Mouse (Mus musculus) cortical plate, adult 2 months (tissue): Measurements from ENCODE around the gene Olfr1153. TPM values are rescaled to one million over a fixed set of nuclear protein-coding genes. Genes with fewer than 3 reads are reported as not detected.

Source experiments
- H3K27ac ChIP-seq: fragments of 200-500 bp; 2 replicates; pipeline ENCODE4 v1.5.1; 2012; ENCODE audit warnings: low read length, control low read depth, inconsistent platforms; ENCODE audit not compliant: insufficient read depth
- H3K4me1 ChIP-seq: fragments of 200-500 bp; 2 replicates; pipeline ENCODE4 v1.6.1; 2011; ENCODE audit warnings: low read length; ENCODE audit not compliant: control insufficient read depth, insufficient read depth
- H3K4me3 ChIP-seq: fragments of 200-500 bp; 2 replicates; pipeline ENCODE4 v1.5.1; 2011; ENCODE audit warnings: mild to moderate bottlenecking, low read length, control low read depth; ENCODE audit not compliant: insufficient read depth
- CTCF ChIP-seq: fragments of 200-500 bp; IDR thresholded peaks from 2 replicates; pipeline ENCODE4 v1.5.1; 2011; ENCODE audit warnings: mild to moderate bottlenecking, control low read depth, low read length; ENCODE audit not compliant: insufficient read depth; ENCODE audit errors: extremely low read depth
- POLR2A ChIP-seq: fragments of 200-500 bp; IDR thresholded peaks from 2 replicates; pipeline ENCODE4 v1.6.1; 2011; ENCODE audit warnings: mild to moderate bottlenecking, low read length, control low read depth; ENCODE audit not compliant: insufficient read depth; ENCODE audit errors: extremely low read depth
- polyA plus RNA-seq: library from polyadenylated mRNA; depleted of rRNA; stranded (reverse); fragments of >200 nt; gene quantifications from 2 replicates; pipeline ENCODE4 v1.2.3, GENCODE M21; 2012; rRNA removed

Gene Olfr1153
- not detected in 2 replicates for polyA plus RNA-seq

DNA sequence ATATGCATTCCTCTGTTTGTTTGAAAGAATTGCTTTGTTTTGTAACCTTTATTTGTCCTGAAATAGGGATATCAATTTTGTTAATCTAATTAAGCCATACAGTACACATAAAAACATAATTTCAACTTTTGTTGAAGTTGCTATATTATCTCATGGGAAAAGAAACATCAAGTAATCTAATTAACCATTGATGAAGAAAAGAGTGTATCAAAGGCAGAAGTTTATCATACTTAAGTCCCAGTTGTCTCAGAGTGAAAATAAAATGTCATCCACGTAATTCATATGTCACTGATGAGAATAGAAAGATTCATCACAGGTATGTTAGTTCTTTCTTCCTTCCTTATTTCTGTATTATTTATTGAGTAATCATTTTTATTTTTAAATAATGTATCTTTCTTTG is at the start of gene Olfr1153:
Gene Olfr1153, plus strand, starts transcription at position 301 of the 400 bp plus-strand sequence.
- H3K4me3 ChIP-seq = no peak within 1 kb of the TSS
- no peaks in the 10 kb centered on the region for H3K4me1 ChIP-seq

DNA sequence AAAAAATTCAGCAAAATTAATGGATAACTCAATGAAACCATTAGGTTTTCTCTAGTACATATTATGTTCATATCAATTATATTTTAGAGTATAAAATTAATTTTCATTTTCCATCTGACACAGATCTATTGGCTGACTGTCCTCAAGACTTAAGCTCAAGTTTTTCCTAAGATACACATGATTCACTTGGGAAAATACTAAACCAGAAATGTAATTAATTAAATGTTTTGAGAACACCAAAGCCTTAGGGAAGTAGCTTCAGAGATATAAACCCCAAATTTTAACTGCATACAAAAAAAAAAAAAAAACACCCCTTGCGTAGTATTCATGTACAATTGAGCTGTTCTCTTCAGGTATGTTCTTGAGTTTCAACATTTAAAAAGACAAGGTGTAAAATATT is 39.2 kb upstream of the Olfr1153 start, which contains the start of gene Olfr1151:
Gene Olfr1151, plus strand, starts transcription at position 301 of the 400 bp plus-strand sequence.
- no peak within 1 kb of the TSS for H3K4me3 ChIP-seq
- no peaks in the 10 kb centered on the region for H3K4me1 ChIP-seq
- H3K27ac ChIP-seq = no peak within 1 kb of the TSS
- TF ChIP-seq POLR2A = no peak
- TF ChIP-seq CTCF = no peak

More for the DNA sequence above, at the start of gene Olfr1153:
- H3K27ac ChIP-seq = no peak within 1 kb of the TSS
- TF ChIP-seq POLR2A (no peak), CTCF (no peak)

DNA sequence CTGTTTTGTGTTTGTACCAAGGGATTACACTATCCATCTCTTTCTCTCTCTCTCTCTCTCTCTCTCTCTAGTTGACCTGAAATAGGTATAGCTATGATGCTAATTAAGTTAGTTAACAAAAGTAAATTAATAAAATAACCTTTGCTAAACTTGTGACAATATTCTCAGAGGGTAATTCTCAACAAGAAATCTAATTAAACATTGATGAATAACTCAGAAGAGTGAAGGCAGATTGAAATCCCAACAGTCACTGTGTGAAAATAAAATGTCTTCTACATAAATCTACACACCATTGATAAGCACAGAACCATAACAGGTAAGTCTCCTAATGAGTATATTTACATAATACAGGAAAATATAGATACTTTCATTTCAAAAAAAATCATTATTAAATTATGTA is 28.6 kb upstream of the Olfr1153 start, which contains the start of gene Olfr1152:
Gene Olfr1152, plus strand, starts transcription at position 301 of the 400 bp plus-strand sequence.
- Histone ChIP-seq H3K4me1 (no peaks in the 10 kb centered on the region), H3K27ac (no peak within 1 kb of the TSS), H3K4me3 (no peak within 1 kb of the TSS)
- TF ChIP-seq POLR2A (no peak), CTCF (no peak)

DNA sequence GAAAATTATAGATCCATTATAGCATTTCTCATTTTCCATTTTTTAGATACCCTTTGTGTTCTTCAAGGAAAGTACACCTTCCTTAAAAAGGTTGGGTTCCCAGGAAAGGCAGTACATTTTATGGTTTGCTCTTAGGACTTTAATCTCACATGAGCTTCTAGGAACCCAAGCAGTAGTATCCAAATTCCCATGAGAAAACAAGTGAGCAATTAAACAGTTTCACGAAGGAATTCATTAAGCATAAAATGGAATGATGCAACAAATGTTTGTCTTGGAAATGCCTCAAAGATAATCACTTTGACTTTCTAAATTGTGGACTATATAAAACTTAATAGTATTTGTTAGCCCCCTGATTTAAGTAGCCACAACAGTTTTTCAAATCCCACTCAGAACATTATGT is 10.3 kb downstream of the Olfr1153 start, which contains the start of gene Olfr1154:
Gene Olfr1154, minus strand, starts transcription at position 101 of the 400 bp plus-strand sequence.
- TF ChIP-seq POLR2A (no peak), CTCF (no peak)
- no peak within 1 kb of the TSS for H3K4me3 ChIP-seq
- no peak within 1 kb of the TSS for H3K27ac ChIP-seq
- H3K4me1 ChIP-seq = no peaks in the 10 kb centered on the region

DNA sequence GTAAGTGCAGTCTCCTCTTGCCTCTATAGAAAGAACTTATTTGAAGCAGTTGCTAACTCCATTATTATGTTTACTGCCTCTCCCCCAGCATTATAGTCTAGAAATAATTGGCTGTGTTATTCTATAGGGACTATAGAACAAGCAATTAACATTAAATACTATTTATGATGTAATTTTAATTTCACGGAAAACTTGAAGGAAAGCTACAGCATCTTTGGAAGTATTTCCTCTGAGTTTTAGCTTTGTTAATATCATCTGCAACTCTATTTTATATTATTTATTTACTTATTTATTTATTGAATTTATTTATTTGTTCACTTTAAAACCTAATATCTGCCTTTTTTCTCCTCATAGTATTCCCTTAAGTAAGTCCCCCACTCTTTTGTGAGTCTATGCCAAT is 50.3 kb downstream of the Olfr1153 start, which contains the start of gene Olfr1155:
Gene Olfr1155, minus strand, starts transcription at position 101 of the 400 bp plus-strand sequence.
- H3K4me1 ChIP-seq = no peaks in the 10 kb centered on the region
- no peak within 1 kb of the TSS for H3K27ac ChIP-seq
- TF ChIP-seq POLR2A (no peak), CTCF (no peak)
- H3K4me3 ChIP-seq = no peak within 1 kb of the TSS

Other genes with a start within 250 kb of the Olfr1153 start
- not detected in 2 replicates for gene Olfr1133, start 247.6 kb upstream of the Olfr1153 start, polyA plus RNA-seq
- gene Olfr1134, start 236.5 kb upstream of the Olfr1153 start, polyA plus RNA-seq = not detected in 2 replicates
- gene Olfr1135, start 221.3 kb upstream of the Olfr1153 start, polyA plus RNA-seq = not detected in 2 replicates
- gene Olfr1136, start 201.0 kb upstream of the Olfr1153 start, polyA plus RNA-seq = not detected in 2 replicates
- not detected in 2 replicates for gene Olfr1137, start 181.8 kb upstream of the Olfr1153 start, polyA plus RNA-seq
- not detected in 2 replicates for gene Olfr1138, start 155.0 kb upstream of the Olfr1153 start, polyA plus RNA-seq
- not detected in 2 replicates for gene Olfr1140, start 151.2 kb upstream of the Olfr1153 start, polyA plus RNA-seq
- not detected in 2 replicates for gene Olfr1141, start 141.0 kb upstream of the Olfr1153 start, polyA plus RNA-seq
- gene Olfr152, start 115.5 kb upstream of the Olfr1153 start, polyA plus RNA-seq = not detected in 2 replicates
- not detected in 2 replicates for gene Olfr1143, start 94.4 kb upstream of the Olfr1153 start, polyA plus RNA-seq
- not detected in 2 replicates for gene Olfr1145, start 85.1 kb upstream of the Olfr1153 start, polyA plus RNA-seq
- gene Olfr1148, start 64.4 kb upstream of the Olfr1153 start, polyA plus RNA-seq = not detected in 2 replicates
- gene Olfr1150-ps1, start 51.0 kb upstream of the Olfr1153 start, polyA plus RNA-seq = not detected in 2 replicates
- gene Olfr1151, start 39.1 kb upstream of the Olfr1153 start, polyA plus RNA-seq = not detected in 2 replicates
- gene Olfr1152, start 28.5 kb upstream of the Olfr1153 start, polyA plus RNA-seq = not detected in 2 replicates
- not detected in 2 replicates for gene Olfr1154, start 10.2 kb downstream of the Olfr1153 start, polyA plus RNA-seq
- not detected in 2 replicates for gene Olfr1155, start 50.2 kb downstream of the Olfr1153 start, polyA plus RNA-seq
- not detected in 2 replicates for gene Olfr1156, start 58.1 kb downstream of the Olfr1153 start, polyA plus RNA-seq
- gene Olfr1157, start 73.3 kb downstream of the Olfr1153 start, polyA plus RNA-seq = not detected in 2 replicates
- not detected in 2 replicates for gene Olfr74, start 79.7 kb downstream of the Olfr1153 start, polyA plus RNA-seq
- gene Olfr1158, start 95.2 kb downstream of the Olfr1153 start, polyA plus RNA-seq = not detected in 2 replicates
- gene Olfr1160, start 113.3 kb downstream of the Olfr1153 start, polyA plus RNA-seq = not detected in 2 replicates
- gene Olfr1161, start 127.8 kb downstream of the Olfr1153 start, polyA plus RNA-seq = not detected in 2 replicates
- gene Olfr73, start 142.7 kb downstream of the Olfr1153 start, polyA plus RNA-seq = not detected in 2 replicates
- not detected in 2 replicates for gene Olfr1162, start 156.2 kb downstream of the Olfr1153 start, polyA plus RNA-seq
- not detected in 2 replicates for gene Olfr1163, start 176.9 kb downstream of the Olfr1153 start, polyA plus RNA-seq
- not detected in 2 replicates for gene Olfr1164, start 199.0 kb downstream of the Olfr1153 start, polyA plus RNA-seq
- not detected in 2 replicates for gene Olfr1166, start 233.3 kb downstream of the Olfr1153 start, polyA plus RNA-seq